Mouse (Mus musculus) bone marrow, adult 2 months (tissue): ENCODE data around the gene Gm10974. TPM values are rescaled to one million over a fixed set of nuclear protein-coding genes. Genes with fewer than 3 reads are reported as not detected.

Source experiments
- H3K27ac ChIP-seq: fragments of 200-500 bp; 2 replicates; pipeline ENCODE4 v1.5.1; 2012; ENCODE audit warnings: low read depth, mild to moderate bottlenecking, control low read depth, inconsistent platforms, low read length; ENCODE audit not compliant: control insufficient read depth, poor library complexity, insufficient read depth
- H3K4me1 ChIP-seq: fragments of 200-500 bp; 2 replicates; pipeline ENCODE4 v1.6.1; 2011; ENCODE audit warnings: low read length; ENCODE audit not compliant: control insufficient read depth, insufficient read depth
- H3K4me3 ChIP-seq: fragments of 200-500 bp; replicated peaks from 2 replicates; pipeline ENCODE3; 2011; ENCODE audit warnings: mild to moderate bottlenecking, low read depth, low read length, control low read depth; ENCODE audit not compliant: control insufficient read depth
- CTCF ChIP-seq: fragments of 200-500 bp; IDR thresholded peaks from 2 replicates; pipeline ENCODE4 v1.5.1; 2011; ENCODE audit warnings: low read length, control low read depth; ENCODE audit not compliant: control insufficient read depth, insufficient read depth
- POLR2A ChIP-seq: fragments of 200-500 bp; IDR thresholded peaks from 2 replicates; pipeline ENCODE4 v1.6.1; 2011; ENCODE audit warnings: low read depth, mild to moderate bottlenecking, control low read depth, low read length, borderline replicate concordance; ENCODE audit not compliant: control insufficient read depth
- WGBS: fragments of 180-500 bp; shearing (Covaris S2); methylation state at CpG from one replicate; pipeline ENCODE4 v1.1.7; 2018; 5-methylcytosine and 5-hydroxymethylcytosine counted together
- polyA plus RNA-seq: library from polyadenylated mRNA; stranded (reverse); fragments of >200 nt; gene quantifications from 2 replicates; pipeline ENCODE4 v1.2.4, GENCODE M21; 2011; ENCODE audit warnings: low replicate concordance; ENCODE audit not compliant: missing spikeins, insufficient read depth, insufficient read length

Gene Gm10974
- polyA plus RNA-seq, 1 experiment, result not detected

DNA sequence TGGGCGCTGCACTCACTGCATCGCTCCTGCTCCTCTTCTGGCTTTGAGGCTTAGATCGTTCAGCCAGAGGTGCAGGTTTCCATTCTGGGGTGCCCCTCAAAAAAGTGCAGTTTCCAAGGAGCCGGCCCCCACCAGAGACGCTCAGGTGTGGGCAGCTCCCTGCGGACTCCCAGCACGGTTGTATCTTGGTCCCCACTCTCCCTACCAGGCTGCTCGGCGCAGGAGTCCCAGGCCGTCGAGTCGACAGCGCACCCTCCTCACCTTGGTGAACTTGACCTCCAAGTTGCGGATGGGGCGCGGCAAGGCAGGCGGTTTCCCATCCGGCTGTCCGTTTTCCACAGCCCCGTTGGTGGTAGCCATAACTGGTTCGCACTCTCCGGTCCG is 61.3 kb downstream of the Gm10974 start:
- no peak overlapping the region for H3K27ac ChIP-seq
- TF ChIP-seq POLR2A (no peak), CTCF (no peak)
- WGBS, result 2% methylated on average over 23 of the region's 23 CpGs
- no peaks in the 10 kb centered on the region for H3K4me1 ChIP-seq
- no peak overlapping the region for H3K4me3 ChIP-seq

GRCm38 (mm10) chr7:66427437-66428161 is 61.9 kb downstream of the Gm10974 start, which contains the start of gene Aldh1a3:
Gene Aldh1a3 (minus strand): TSS chr7:66427517.
- Histone ChIP-seq H3K4me3 (no peak within 1 kb of the TSS), H3K4me1 (no peaks in the 10 kb centered on the region), H3K27ac (no peak within 1 kb of the TSS)
- under 1% methylated on average over 56 of the region's 56 CpGs for WGBS
- TF ChIP-seq CTCF (no peak), POLR2A (no peak)

DNA sequence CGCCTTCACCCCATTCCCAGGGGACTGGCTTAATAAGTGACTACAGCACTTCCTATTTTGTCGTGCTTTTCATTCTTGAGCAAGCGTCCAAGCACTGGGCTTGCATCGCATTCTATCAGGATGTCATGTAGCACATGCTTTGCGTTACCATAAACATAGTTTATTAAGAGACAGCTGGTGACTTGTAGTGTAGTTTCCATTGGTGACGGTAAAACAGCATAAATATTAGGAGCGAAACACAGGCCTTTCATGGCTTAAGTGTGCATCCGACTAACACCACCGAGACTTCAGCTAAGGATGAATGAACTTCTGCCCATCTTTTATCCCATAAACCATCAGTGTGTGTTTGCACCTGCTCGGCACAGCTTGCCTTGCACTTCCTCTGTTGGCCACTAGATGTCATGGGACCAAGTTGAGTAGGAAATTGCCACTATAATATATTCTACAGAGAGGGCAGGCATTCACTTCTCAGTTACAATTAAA is 68.8 kb downstream of the Gm10974 start:
- Histone ChIP-seq H3K4me1 (no peaks in the 10 kb centered on the region), H3K4me3 (no peak overlapping the region), H3K27ac (no peak overlapping the region)
- TF ChIP-seq CTCF (peak; percentile 75), POLR2A (no peak)
- WGBS, result 40% methylated on average over 10 of the region's 10 CpGs

Other genes with a start within 250 kb of the Gm10974 start
- gene Lrrk1, start 22.4 kb downstream of the Gm10974 start, polyA plus RNA-seq, result 4.6 and 21.6 TPM in 2 replicates
- gene Aldh1a3, start 61.6 kb downstream of the Gm10974 start, polyA plus RNA-seq, result 2.0 TPM in 1 of 2 replicates, not detected in the other